Mouse (Mus musculus) myocyte (in vitro differentiated cells): ENCODE results near the gene Dram1.

ENCODE experiments used
- E2F4 ChIP-seq: IDR thresholded peaks from one replicate; pipeline ENCODE4 v1.6.1; 2011; ENCODE audit warnings: mild to moderate bottlenecking, control low read depth, moderate library complexity; ENCODE audit not compliant: insufficient read depth
- MYOG ChIP-seq, 3 experiments: IDR thresholded peaks; one replicate each; pipeline ENCODE4 v1.6.1; 2011; ENCODE audit warnings: control low read depth in 2 of 3, low read depth in 2 of 3, mild to moderate bottlenecking in 2 of 3; ENCODE audit not compliant: insufficient read length in 2 of 3, control insufficient read depth in 1 of 3, insufficient read depth in 1 of 3
- TCF12 ChIP-seq: IDR thresholded peaks from one replicate; pipeline ENCODE4 v1.6.1; 2011; ENCODE audit warnings: mild to moderate bottlenecking, control low read depth; ENCODE audit not compliant: poor library complexity, insufficient read depth, severe bottlenecking

GRCm38 (mm10) chr10:88385758-88386157 is 6.9 kb upstream of the Dram1 start:
- no peak for TF ChIP-seq E2F4
- TF ChIP-seq MYOG (IDR thresholded peaks at IDR 0.05; ENCODE audit: control insufficient read depth in 1 of 3, insufficient read depth in 1 of 3, insufficient read length in 2 of 3, low read depth in 2 of 3) = no peak
- no peak for TF ChIP-seq TCF12
